Mouse (Mus musculus) ES-Bruce4 (cell line): ENCODE data around the gene Ankrd60. TPM values are rescaled to one million over a fixed set of nuclear protein-coding genes. Genes with fewer than 3 reads are reported as not detected.
A peak's percentile ranks its signal among the peaks of the same experiment; 100 is the strongest.

Experiments used
- H3K27ac ChIP-seq: 2 replicates; pipeline ENCODE4 v1.5.1; 2012; ENCODE audit warnings: low read length, inconsistent platforms; ENCODE audit not compliant: insufficient read depth
- H3K27me3 ChIP-seq: 2 replicates; pipeline ENCODE4 v1.6.1; 2012; ENCODE audit warnings: mild to moderate bottlenecking, low read length, inconsistent platforms; ENCODE audit not compliant: control insufficient read depth, poor library complexity, insufficient read depth, severe bottlenecking
- H3K36me3 ChIP-seq: 2 replicates; pipeline ENCODE4 v1.6.1; 2012; ENCODE audit warnings: inconsistent platforms, mild to moderate bottlenecking, low read length, moderate library complexity; ENCODE audit not compliant: control insufficient read depth, poor library complexity, insufficient read depth, severe bottlenecking
- H3K4me1 ChIP-seq: one replicate; pipeline ENCODE4 v1.8.1; 2011; ENCODE audit warnings: low read length; ENCODE audit not compliant: control insufficient read depth, insufficient read depth
- H3K4me3 ChIP-seq: 2 replicates; pipeline ENCODE4 v1.5.1; 2011; ENCODE audit warnings: low read depth, mild to moderate bottlenecking, low read length
- H3K9ac ChIP-seq: 2 replicates; pipeline ENCODE4 v1.6.1; 2012; ENCODE audit warnings: low read depth, mild to moderate bottlenecking, inconsistent platforms; ENCODE audit not compliant: poor library complexity, severe bottlenecking
- H3K9me3 ChIP-seq: replicated peaks from 2 replicates; pipeline ENCODE4 v1.6.1; 2012; ENCODE audit warnings: mild to moderate bottlenecking, low read length, inconsistent platforms; ENCODE audit not compliant: control insufficient read depth, poor library complexity, insufficient read depth, severe bottlenecking
- CTCF ChIP-seq: IDR thresholded peaks from one replicate; pipeline ENCODE4 v1.8.1; 2011; ENCODE audit warnings: low read depth, low read length
- EP300 ChIP-seq: IDR thresholded peaks from 2 replicates; pipeline ENCODE4 v1.6.1; 2011; ENCODE audit warnings: low read depth, low read length; ENCODE audit not compliant: insufficient read depth
- POLR2A ChIP-seq: IDR thresholded peaks from one replicate; pipeline ENCODE4 v1.8.1; 2011; ENCODE audit warnings: low read length; ENCODE audit not compliant: insufficient read depth
- polyA plus RNA-seq: library from polyadenylated mRNA; stranded (reverse); fragments of >200 nt; gene quantifications from 2 replicates; pipeline ENCODE4 v1.2.4, GENCODE M21; 2011; ENCODE audit warnings: low read depth; ENCODE audit not compliant: missing spikeins, insufficient read depth, insufficient read length

The Ankrd60 gene
- polyA plus RNA-seq = not detected in 2 replicates

DNA sequence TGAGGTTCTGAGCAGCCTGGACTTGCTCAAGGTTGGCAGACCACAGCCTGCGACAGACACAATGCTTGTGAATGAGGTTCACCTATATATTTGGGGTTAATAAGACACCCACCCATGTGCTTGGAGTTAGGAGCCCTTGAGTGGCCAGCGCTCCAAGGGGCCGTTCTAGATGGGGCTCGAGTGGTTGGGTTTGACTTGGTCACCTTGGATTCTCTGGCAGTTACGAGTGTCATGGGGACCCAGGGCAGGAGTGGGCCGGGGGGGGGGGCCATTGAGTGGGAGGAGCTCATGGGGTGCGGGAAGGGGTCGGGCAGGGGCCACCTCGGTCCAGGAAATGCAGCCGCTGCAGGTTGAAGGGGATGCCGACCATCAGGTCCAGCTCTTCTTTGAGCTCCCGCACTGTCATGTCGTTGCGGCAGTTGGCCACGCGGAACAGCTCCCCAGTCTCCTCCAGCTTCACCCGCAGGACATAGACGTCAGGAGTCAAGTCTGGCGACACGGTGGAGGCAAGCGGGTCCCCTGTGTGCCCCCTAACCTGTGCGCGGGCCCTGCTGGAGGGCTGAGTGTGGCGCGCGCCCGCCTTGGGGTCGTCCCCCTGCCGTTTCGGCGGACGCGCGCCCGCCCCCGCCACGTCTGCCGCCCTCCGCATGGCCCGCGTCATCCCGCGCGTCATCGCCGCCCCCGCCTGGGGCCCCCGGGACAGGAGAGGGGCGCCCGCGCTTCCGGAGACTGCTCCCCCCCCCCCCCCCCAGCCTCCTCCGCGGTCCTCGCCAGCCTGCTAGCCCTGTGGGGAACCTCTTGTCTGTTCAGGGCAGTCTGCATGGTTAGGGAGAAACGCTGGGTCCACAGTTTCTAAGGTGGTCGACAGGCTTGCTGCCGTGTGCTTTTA lies at the start of gene Ankrd60:
Gene Ankrd60 (minus strand): TSS at position 697 of the 889 bp plus-strand sequence.
- no peak within 1 kb of the TSS for H3K27ac ChIP-seq
- no peaks in the 10 kb centered on the region for H3K27me3 ChIP-seq
- H3K4me1 ChIP-seq = no peaks in the 10 kb centered on the region
- TF ChIP-seq EP300 (no peak), CTCF (no peak), POLR2A (no peak)
- peak within 1 kb of the TSS; percentile 30 for H3K9ac ChIP-seq
- no peaks in the 10 kb centered on the region for H3K9me3 ChIP-seq
- H3K36me3 ChIP-seq = no peaks in the 10 kb centered on the region
- peak within 1 kb of the TSS; percentile 66 for H3K4me3 ChIP-seq

- Histone ChIP-seq H3K9me3 (no peaks in the 10 kb centered on the region), H3K27me3 (no peaks in the 10 kb centered on the region), H3K36me3 (no peaks in the 10 kb centered on the region), H3K4me1 (no peaks in the 10 kb centered on the region), H3K27ac (no peak overlapping the region), H3K9ac (no peak overlapping the region), H3K4me3 (no peak overlapping the region)
- no peak for TF ChIP-seq CTCF
- no peak for TF ChIP-seq POLR2A
Observed at GRCm38 (mm10) chr2:173625786-173626185, 47.6 kb upstream of the Ankrd60 start.

DNA sequence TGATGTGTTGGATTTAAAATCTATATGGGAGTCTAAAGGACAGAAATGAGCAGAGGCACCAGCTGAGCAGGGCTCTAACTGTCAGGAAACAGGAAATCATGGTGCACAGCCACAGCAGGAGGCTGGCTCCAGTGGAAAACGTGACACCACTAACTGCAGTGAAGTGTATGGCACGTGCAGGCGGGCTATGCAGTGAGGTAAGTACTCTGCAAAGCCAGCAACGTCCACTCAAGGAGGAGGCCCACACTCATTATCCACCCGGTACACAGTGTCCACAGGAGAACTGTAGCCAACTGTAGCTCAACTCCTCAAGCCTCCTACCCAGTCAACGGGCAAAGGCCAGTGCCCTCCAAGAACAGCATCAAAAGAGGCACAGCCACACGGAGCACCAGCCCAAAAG lies 46.5 kb upstream of the Ankrd60 start:
- Histone ChIP-seq H3K36me3 (no peaks in the 10 kb centered on the region), H3K9me3 (no peaks in the 10 kb centered on the region), H3K9ac (no peak overlapping the region), H3K4me3 (no peak overlapping the region), H3K27me3 (no peaks in the 10 kb centered on the region), H3K4me1 (no peaks in the 10 kb centered on the region), H3K27ac (no peak overlapping the region)
- TF ChIP-seq EP300 (no peak), POLR2A (no peak), CTCF (no peak)

DNA sequence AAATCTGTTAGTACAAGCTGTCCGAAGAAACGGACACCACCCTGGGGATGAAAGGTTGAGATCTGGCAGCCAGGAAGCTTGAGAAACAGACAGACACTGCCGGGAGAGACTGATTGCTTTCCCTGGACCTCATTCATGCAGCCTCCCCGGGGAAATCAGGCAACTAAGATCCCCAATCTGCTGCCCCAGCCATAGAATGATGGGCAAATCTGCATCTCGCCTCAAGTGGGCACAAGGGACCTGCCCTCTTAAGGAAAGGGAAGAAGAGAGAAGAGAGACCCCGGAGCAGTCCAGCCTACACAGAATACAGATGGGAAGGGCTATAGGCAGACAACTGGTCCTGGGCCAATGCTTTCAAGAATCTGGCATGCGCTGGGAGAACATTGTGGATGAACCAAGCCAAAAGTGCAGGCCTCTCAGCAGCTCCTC lies 44.0 kb upstream of the Ankrd60 start:
- no peak for TF ChIP-seq EP300
- TF ChIP-seq CTCF = no peak
- TF ChIP-seq POLR2A = no peak
- H3K36me3 ChIP-seq = no peaks in the 10 kb centered on the region
- no peak overlapping the region for H3K4me3 ChIP-seq

DNA sequence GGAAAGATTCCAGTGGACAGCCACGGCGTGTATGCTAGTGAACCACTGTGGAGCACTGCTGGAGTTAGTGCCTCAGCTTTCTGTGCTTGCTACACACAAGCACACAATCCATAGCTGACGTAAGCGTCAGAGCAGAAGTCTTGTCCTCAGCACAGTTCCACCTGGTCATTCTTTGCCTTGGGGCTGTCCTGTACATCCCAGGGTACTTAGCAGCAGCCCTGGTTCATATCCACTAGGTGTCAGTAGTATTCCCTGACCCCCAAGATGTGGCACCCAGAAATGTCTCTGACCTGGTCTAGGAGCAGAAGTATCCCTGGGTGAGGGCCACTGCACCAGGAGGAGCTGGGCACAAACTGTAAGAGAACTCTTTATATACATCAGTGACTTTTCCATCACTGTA lies 42.5 kb upstream of the Ankrd60 start:
- Histone ChIP-seq H3K36me3 (no peaks in the 10 kb centered on the region), H3K4me3 (no peak overlapping the region), H3K9me3 (no peaks in the 10 kb centered on the region), H3K9ac (no peak overlapping the region), H3K27ac (no peak overlapping the region), H3K27me3 (no peaks in the 10 kb centered on the region), H3K4me1 (no peaks in the 10 kb centered on the region)
- TF ChIP-seq EP300 (no peak), POLR2A (no peak), CTCF (peak; percentile 1)

More for the DNA sequence above, 44.0 kb upstream of the Ankrd60 start:
- H3K4me1 ChIP-seq = no peaks in the 10 kb centered on the region
- no peak overlapping the region for H3K27ac ChIP-seq
- no peaks in the 10 kb centered on the region for H3K27me3 ChIP-seq
- H3K9me3 ChIP-seq = no peaks in the 10 kb centered on the region
- H3K9ac ChIP-seq = no peak overlapping the region

GRCm38 (mm10) chr2:173619132-173619531 lies 41.0 kb upstream of the Ankrd60 start:
- H3K4me3 ChIP-seq = no peak overlapping the region
- TF ChIP-seq EP300 (no peak), POLR2A (no peak), CTCF (no peak)
- H3K27me3 ChIP-seq = no peaks in the 10 kb centered on the region

More at GRCm38 (mm10) chr2:173619132-173619531, 41.0 kb upstream of the Ankrd60 start:
- Histone ChIP-seq H3K9ac (no peak overlapping the region), H3K9me3 (no peaks in the 10 kb centered on the region), H3K36me3 (no peaks in the 10 kb centered on the region), H3K4me1 (no peaks in the 10 kb centered on the region), H3K27ac (no peak overlapping the region)
